Mouse (Mus musculus) embryonic fibroblast, embryonic 13.5 days (primary cell): ENCODE measurements around the gene 3110009E18Rik.

Experiments used
- CTCF ChIP-seq: IDR thresholded peaks from 2 replicates; pipeline ENCODE4 v1.5.1; 2011; ENCODE audit warnings: mild to moderate bottlenecking, control low read depth, low read length, moderate library complexity, borderline replicate concordance; ENCODE audit not compliant: insufficient read depth
- POLR2A ChIP-seq: IDR thresholded peaks from 2 replicates; pipeline ENCODE4 v1.6.1; 2011; ENCODE audit warnings: low read depth, mild to moderate bottlenecking, control low read depth, low read length, moderate library complexity

GRCm38 (mm10) chr1:120145527-120146216 is 24.7 kb downstream of the 3110009E18Rik start:
- TF ChIP-seq POLR2A (no peak), CTCF (no peak)
